Mouse (Mus musculus) lung, postnatal 0 days (tissue): ENCODE measurements around the gene Lasp1. TPM values are rescaled to one million over a fixed set of nuclear protein-coding genes. Genes with fewer than 3 reads are reported as not detected.
"Not testable (repeated sequence)": the region's sequence is repeated elsewhere in the genome, so short reads cannot be mapped to it uniquely, and the experiment has no call there.

Experiments used
- ATAC-seq: fragments of 200-750 bp; cut with Nextera tagmentation; 2 replicates; pipeline ENCODE4 v1.8.0; 2017; ENCODE audit warnings: moderate library complexity
- DNase-seq: peaks from one replicate; pipeline ENCODE4 v3.0.0-alpha.2; 2016; ENCODE audit warnings: low spot score
- H3K27ac ChIP-seq: fragments of 300-500 bp; sonication (generic); 2 replicates; pipeline ENCODE4 v1.5.1; 2014; ENCODE audit warnings: antibody characterized with exemption, mild to moderate bottlenecking, low read length, mixed read lengths
- H3K27me3 ChIP-seq: fragments of 300-500 bp; sonication (generic); replicated peaks from 2 replicates; pipeline ENCODE4 v1.6.1; 2014; ENCODE audit warnings: low read length, mixed read lengths; ENCODE audit not compliant: insufficient read depth
- H3K36me3 ChIP-seq: fragments of 300-500 bp; sonication (generic); 2 replicates; pipeline ENCODE4 v1.6.1; 2014; ENCODE audit warnings: low read length, mixed read lengths; ENCODE audit not compliant: insufficient read depth
- H3K4me1 ChIP-seq: fragments of 300-500 bp; sonication (generic); 2 replicates; pipeline ENCODE4 v1.6.1; 2014; ENCODE audit warnings: antibody characterized with exemption, low read depth, low read length, mixed read lengths; ENCODE audit not compliant: insufficient read depth
- H3K4me2 ChIP-seq: fragments of 300-500 bp; sonication (generic); replicated peaks from 2 replicates; pipeline ENCODE4 v1.6.1; 2014; ENCODE audit warnings: low read depth, mild to moderate bottlenecking, low read length, moderate library complexity, mixed read lengths
- H3K4me3 ChIP-seq: fragments of 300-500 bp; sonication (generic); 2 replicates; pipeline ENCODE4 v1.5.1; 2014; ENCODE audit warnings: low read depth, low read length
- H3K9ac ChIP-seq: fragments of 300-500 bp; sonication (generic); replicated peaks from 2 replicates; pipeline ENCODE4 v1.6.1; 2014; ENCODE audit warnings: low read depth, mild to moderate bottlenecking
- H3K9me3 ChIP-seq: fragments of 300-500 bp; sonication (generic); 2 replicates; pipeline ENCODE4 v1.6.1; 2016; ENCODE audit warnings: low read length, mixed read lengths
- CTCF ChIP-seq: IDR thresholded peaks from 2 replicates; pipeline ENCODE4 v1.5.1; 2016; ENCODE audit warnings: antibody characterized with exemption, mild to moderate bottlenecking
- EP300 ChIP-seq: IDR thresholded peaks from 2 replicates; pipeline ENCODE4 v1.6.1; 2016; ENCODE audit warnings: antibody characterized with exemption, mild to moderate bottlenecking, control low read depth
- WGBS: fragments of 180-500 bp; shearing (Covaris S2); extraction: QIAGEN DNeasy Blood & Tissue Kit; methylation state at CpG from one replicate; pipeline ENCODE4 v1.1.7; 2014; 5-methylcytosine and 5-hydroxymethylcytosine counted together
- polyA plus RNA-seq: library from polyadenylated mRNA; unstranded; fragments of >200 nt; fragmentation: Nextera tagmentation; extraction: Ambion mirVana; gene quantifications from 2 replicates; pipeline ENCODE4 v1.2.1, GENCODE M21; 2015

The Lasp1 gene
- polyA plus RNA-seq, 1 experiment from 2014 or later, result 96.4 TPM

GRCm38 (mm10) chr11:97851601-97852000 is 52.8 kb downstream of the Lasp1 start:
- H3K9ac ChIP-seq, result no peak overlapping the region
- ATAC-seq, result no peak
- H3K4me1 ChIP-seq, result no peaks in the 10 kb centered on the region
- H3K27ac ChIP-seq, result no peak overlapping the region
- TF ChIP-seq EP300 (no peak), CTCF (no peak)
- DNase-seq, result no peak
- H3K27me3 ChIP-seq, result no peaks in the 10 kb centered on the region
- H3K4me3 ChIP-seq, result no peak overlapping the region
- H3K9me3 ChIP-seq, result no peaks in the 10 kb centered on the region
- H3K36me3 ChIP-seq, result no peaks in the 10 kb centered on the region
- WGBS, result 88% methylated on average over 2 of the region's 2 CpGs
- H3K4me2 ChIP-seq, result no peak overlapping the region

GRCm38 (mm10) chr11:97855473-97855872 is 56.7 kb downstream of the Lasp1 start:
- H3K4me3 ChIP-seq, result no peak overlapping the region
- DNase-seq (no peak), ATAC-seq (no peak)
- H3K27me3 ChIP-seq, result no peaks in the 10 kb centered on the region
- WGBS, result 78% methylated on average over 2 of the region's 2 CpGs
- H3K9me3 ChIP-seq, result no peaks in the 10 kb centered on the region
- TF ChIP-seq EP300, result no peak
- no peak for TF ChIP-seq CTCF
- no peak overlapping the region for H3K4me2 ChIP-seq
- H3K27ac ChIP-seq, result no peak overlapping the region
- no peaks in the 10 kb centered on the region for H3K4me1 ChIP-seq
- no peak overlapping the region for H3K9ac ChIP-seq
- no peaks in the 10 kb centered on the region for H3K36me3 ChIP-seq

- Histone ChIP-seq H3K4me1 (no peaks in the 10 kb centered on the region), H3K36me3 (no peaks in the 10 kb centered on the region), H3K27me3 (no peaks in the 10 kb centered on the region), H3K4me3 (no peak overlapping the region), H3K4me2 (no peak overlapping the region), H3K27ac (no peak overlapping the region), H3K9ac (no peak overlapping the region), H3K9me3 (no peaks in the 10 kb centered on the region)
- ATAC-seq, result no peak
- WGBS, result 57% methylated on average over 2 of the region's 2 CpGs
- TF ChIP-seq CTCF, result no peak
- TF ChIP-seq EP300, result no peak
- no peak for DNase-seq
These were observed 63.3 kb downstream of the Lasp1 start for GRCm38 (mm10) chr11:97862148-97862547.

GRCm38 (mm10) chr11:97865421-97865820 is 66.6 kb downstream of the Lasp1 start:
- H3K4me2 ChIP-seq, result no peak overlapping the region
- ATAC-seq (no peak), DNase-seq (no peak)
- H3K9me3 ChIP-seq, result no peaks in the 10 kb centered on the region
- H3K4me3 ChIP-seq, result no peak overlapping the region
- H3K9ac ChIP-seq, result no peak overlapping the region
- WGBS, result 84% methylated on average over 5 of the region's 5 CpGs
- H3K4me1 ChIP-seq, result no peaks in the 10 kb centered on the region
- H3K36me3 ChIP-seq, result no peaks in the 10 kb centered on the region
- no peak overlapping the region for H3K27ac ChIP-seq
- no peaks in the 10 kb centered on the region for H3K27me3 ChIP-seq
- TF ChIP-seq EP300 (no peak), CTCF (no peak)

GRCm38 (mm10) chr11:97866091-97866888 is 67.5 kb downstream of the Lasp1 start:
- WGBS, result 85% methylated on average over 3 of the region's 3 CpGs
- no peaks in the 10 kb centered on the region for H3K4me1 ChIP-seq
- H3K9me3 ChIP-seq, result no peaks in the 10 kb centered on the region
- no peak for TF ChIP-seq CTCF
- TF ChIP-seq EP300, result no peak
- H3K27me3 ChIP-seq, result no peaks in the 10 kb centered on the region
- ATAC-seq (no peak), DNase-seq (no peak)
- H3K36me3 ChIP-seq, result no peaks in the 10 kb centered on the region
- no peak overlapping the region for H3K4me2 ChIP-seq
- H3K9ac ChIP-seq, result no peak overlapping the region
- no peak overlapping the region for H3K4me3 ChIP-seq
- H3K27ac ChIP-seq, result no peak overlapping the region

GRCm38 (mm10) chr11:97867591-97867990 is 68.8 kb downstream of the Lasp1 start:
- WGBS, result 89% methylated on average over 3 of the region's 3 CpGs
- H3K9me3 ChIP-seq, result no peaks in the 10 kb centered on the region
- no peak for ATAC-seq
- no peak for TF ChIP-seq CTCF
- no peak for TF ChIP-seq EP300
- no peaks in the 10 kb centered on the region for H3K27me3 ChIP-seq
- no peaks in the 10 kb centered on the region for H3K4me1 ChIP-seq
- no peak overlapping the region for H3K4me3 ChIP-seq
- H3K4me2 ChIP-seq, result no peak overlapping the region
- no peak overlapping the region for H3K9ac ChIP-seq
- no peak overlapping the region for H3K27ac ChIP-seq
- H3K36me3 ChIP-seq, result no peaks in the 10 kb centered on the region
- DNase-seq, result no peak

GRCm38 (mm10) chr11:97872378-97872777 is 73.6 kb downstream of the Lasp1 start:
- H3K4me2 ChIP-seq, DNase-seq, H3K36me3 ChIP-seq, H3K4me3 ChIP-seq, H3K27me3 ChIP-seq, H3K9me3 ChIP-seq, H3K4me1 ChIP-seq, ATAC-seq, H3K9ac ChIP-seq, H3K27ac ChIP-seq: not testable (repeated sequence)
- WGBS, result 82% methylated on average over 5 of the region's 5 CpGs
